Mouse (Mus musculus) midbrain, embryonic 14.5 days (tissue): ENCODE measurements around the gene Sgcd. TPM values are rescaled to one million over a fixed set of nuclear protein-coding genes. Genes with fewer than 3 reads are reported as not detected.
A peak's percentile ranks its signal among the peaks of the same experiment; 100 is the strongest.

Source experiments
- ATAC-seq: fragments of 200-750 bp; cut with Nextera tagmentation; 2 replicates; pipeline ENCODE4 v1.8.0; 2017; ENCODE audit warnings: moderate number of reproducible peaks, moderate library complexity; ENCODE audit not compliant: low FRiP score, low TSS enrichment
- DNase-seq: peaks from one replicate; pipeline ENCODE4 v3.0.0-alpha.2; 2015
- H3K27ac ChIP-seq: fragments of 300-500 bp; sonication (generic); replicated peaks from 2 replicates; pipeline ENCODE4 v1.5.1; 2014; ENCODE audit warnings: mild to moderate bottlenecking, low read depth, low read length, moderate library complexity
- H3K27me3 ChIP-seq: fragments of 300-500 bp; sonication (generic); 2 replicates; pipeline ENCODE4 v1.6.1; 2014; ENCODE audit warnings: low read length, control low read depth, mixed read lengths; ENCODE audit not compliant: control insufficient read depth, insufficient read depth
- H3K36me3 ChIP-seq: fragments of 300-500 bp; sonication (generic); 2 replicates; pipeline ENCODE4 v1.6.1; 2014; ENCODE audit warnings: low read length, control low read depth; ENCODE audit not compliant: control insufficient read depth, insufficient read depth
- H3K4me1 ChIP-seq: fragments of 300-500 bp; sonication (generic); 2 replicates; pipeline ENCODE4 v1.6.1; 2014; ENCODE audit warnings: mild to moderate bottlenecking, antibody characterized with exemption, low read length, control low read depth; ENCODE audit not compliant: control insufficient read depth, insufficient read depth
- H3K4me2 ChIP-seq: fragments of 300-500 bp; sonication (generic); 2 replicates; pipeline ENCODE4 v1.6.1; 2014; ENCODE audit warnings: mild to moderate bottlenecking, low read length, moderate library complexity
- H3K4me3 ChIP-seq: fragments of 300-500 bp; sonication (generic); replicated peaks from 2 replicates; pipeline ENCODE4 v1.5.1; 2014; ENCODE audit warnings: low read depth, low read length
- H3K9ac ChIP-seq: fragments of 300-500 bp; sonication (generic); replicated peaks from 2 replicates; pipeline ENCODE4 v1.6.1; 2014; ENCODE audit warnings: mild to moderate bottlenecking, low read length, moderate library complexity
- H3K9me3 ChIP-seq: fragments of 300-500 bp; sonication (generic); 2 replicates; pipeline ENCODE4 v1.6.1; 2016; ENCODE audit warnings: low read length, control low read depth, mixed read lengths; ENCODE audit not compliant: control insufficient read depth
- WGBS: fragments of 180-500 bp; shearing (Covaris S2); extraction: QIAGEN DNeasy Blood & Tissue Kit; methylation state at CpG from one replicate; pipeline ENCODE4 v1.1.7; 2014; 5-methylcytosine and 5-hydroxymethylcytosine counted together
- polyA plus RNA-seq: library from polyadenylated mRNA; unstranded; fragments of >200 nt; fragmentation: Nextera tagmentation; extraction: Ambion mirVana; gene quantifications from 2 replicates; pipeline ENCODE4 v1.2.1, GENCODE M21; 2014

The Sgcd gene
- polyA plus RNA-seq, 1 experiment from 2014 or later: 4.5 TPM

DNA sequence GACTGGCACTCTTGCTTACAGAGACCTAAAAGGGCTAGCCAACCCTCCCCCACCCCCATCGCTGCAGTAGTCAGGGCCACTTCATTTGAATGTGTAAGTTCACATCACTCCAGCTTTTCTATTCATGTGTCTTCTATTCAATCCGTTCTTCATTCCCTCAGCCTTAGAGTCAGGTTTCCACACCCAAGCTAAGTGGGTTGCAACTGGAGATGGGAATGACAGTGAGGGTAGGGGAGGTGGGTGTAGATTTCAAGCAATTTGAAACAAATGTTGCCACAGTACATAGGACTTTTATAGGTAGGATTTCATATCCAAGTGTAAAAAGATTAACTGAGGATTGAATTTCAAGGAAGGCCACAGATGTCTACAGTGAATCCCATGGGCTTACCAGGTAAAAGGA, 870.9 kb downstream of the Sgcd start:
- H3K36me3 ChIP-seq: no peaks in the 10 kb centered on the region
- 23% methylated on average over 2 of the region's 2 CpGs for WGBS
- no peak overlapping the region for H3K4me2 ChIP-seq
- no peaks in the 10 kb centered on the region for H3K4me1 ChIP-seq
- no peak overlapping the region for H3K27ac ChIP-seq
- no peak overlapping the region for H3K4me3 ChIP-seq
- ATAC-seq (no peak), DNase-seq (no peak)
- H3K9me3 ChIP-seq: no peaks in the 10 kb centered on the region
- H3K9ac ChIP-seq: no peak overlapping the region
- no peaks in the 10 kb centered on the region for H3K27me3 ChIP-seq

DNA sequence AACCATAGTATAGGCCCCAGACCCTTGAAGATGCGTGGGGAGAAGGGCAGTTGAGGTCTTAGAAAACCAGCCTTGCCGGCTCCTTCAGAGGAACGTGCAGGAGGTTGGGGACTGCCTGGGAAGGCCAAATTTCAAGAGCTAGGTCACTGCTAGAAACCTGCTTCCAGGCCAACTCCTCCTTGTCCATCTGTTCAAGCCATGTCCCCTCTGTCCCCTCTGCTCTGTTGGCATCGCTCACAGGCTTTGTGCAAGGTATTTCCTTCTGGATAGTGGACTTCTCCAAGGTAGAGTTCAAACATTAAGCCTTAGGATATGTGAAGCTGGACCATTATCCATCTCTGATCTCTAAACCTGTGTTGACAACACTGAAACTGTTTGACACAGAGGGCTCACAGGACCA, 874.4 kb downstream of the Sgcd start:
- Histone ChIP-seq H3K27ac (no peak overlapping the region), H3K36me3 (no peaks in the 10 kb centered on the region), H3K9me3 (no peaks in the 10 kb centered on the region), H3K27me3 (no peaks in the 10 kb centered on the region), H3K4me1 (no peaks in the 10 kb centered on the region), H3K4me2 (no peak overlapping the region), H3K4me3 (no peak overlapping the region), H3K9ac (no peak overlapping the region)
- WGBS: 97% methylated on average over 4 of the region's 4 CpGs
- DNase-seq (no peak), ATAC-seq (no peak)

DNA sequence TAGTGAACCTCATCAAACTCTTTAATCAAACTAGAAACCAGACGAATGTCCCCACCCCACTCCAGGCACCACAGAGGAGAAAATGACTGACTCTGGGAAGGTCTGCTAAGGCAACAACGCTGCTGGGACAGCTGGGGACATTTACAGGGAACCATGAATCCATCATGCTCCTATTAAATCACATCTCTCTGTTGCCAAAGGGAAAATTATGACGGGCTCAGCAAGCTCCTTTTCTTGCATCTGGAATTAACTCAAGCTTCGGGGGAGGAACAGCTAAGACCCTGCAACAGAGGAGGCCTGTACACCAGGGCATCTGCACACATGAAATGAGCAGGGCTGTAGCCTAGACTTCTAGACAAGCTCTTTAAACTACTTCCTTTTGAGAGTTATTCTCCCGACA, 875.7 kb downstream of the Sgcd start:
- Histone ChIP-seq H3K4me2 (no peak overlapping the region), H3K4me3 (no peak overlapping the region), H3K9ac (no peak overlapping the region), H3K27me3 (no peaks in the 10 kb centered on the region), H3K4me1 (no peaks in the 10 kb centered on the region), H3K27ac (no peak overlapping the region), H3K36me3 (no peaks in the 10 kb centered on the region), H3K9me3 (no peaks in the 10 kb centered on the region)
- 66% methylated on average over 5 of the region's 5 CpGs for WGBS
- no peak for DNase-seq
- no peak for ATAC-seq

DNA sequence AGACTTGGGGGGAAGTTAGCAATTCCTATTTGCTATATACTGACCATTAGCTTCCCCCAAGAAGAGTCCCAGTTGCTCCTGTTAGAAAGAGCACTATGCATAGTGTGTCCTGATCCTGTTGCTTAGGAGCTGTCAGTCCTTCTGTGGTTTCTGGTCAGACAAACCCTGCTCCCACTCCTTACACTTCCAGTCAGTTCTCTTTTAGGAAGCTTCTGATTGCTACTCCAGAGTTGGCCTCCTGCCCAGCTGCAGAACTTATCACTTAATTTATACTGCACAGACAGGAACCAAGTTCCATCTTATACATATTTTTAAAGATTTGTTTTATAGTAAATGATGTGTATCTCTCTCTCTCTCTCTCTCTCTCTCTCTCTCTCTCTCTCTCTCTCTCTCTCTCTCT, 878.5 kb downstream of the Sgcd start:
- Histone ChIP-seq H3K27ac (no peak overlapping the region), H3K9ac (no peak overlapping the region), H3K36me3 (no peaks in the 10 kb centered on the region), H3K4me2 (no peak overlapping the region), H3K9me3 (no peaks in the 10 kb centered on the region), H3K27me3 (no peaks in the 10 kb centered on the region), H3K4me3 (no peak overlapping the region), H3K4me1 (no peaks in the 10 kb centered on the region)
- DNase-seq (no peak), ATAC-seq (no peak)

DNA sequence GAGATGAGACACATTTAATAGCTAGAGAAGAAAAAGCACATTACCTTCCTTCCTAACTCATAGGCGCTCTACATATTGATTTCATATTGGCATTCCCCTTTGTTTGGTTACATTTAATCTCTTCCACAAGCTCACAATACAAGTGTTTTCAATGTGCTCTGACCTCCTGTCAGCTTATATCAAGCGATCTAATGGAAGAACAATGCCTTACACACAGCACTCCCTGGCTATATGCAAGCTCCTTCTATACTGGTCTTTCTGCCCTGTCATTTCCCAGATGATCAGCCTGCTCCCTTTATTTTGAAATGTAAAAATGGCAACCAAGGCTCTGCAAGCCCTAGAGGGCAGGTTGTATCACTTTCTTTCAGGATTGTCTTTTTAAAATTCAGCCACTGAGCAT, 881.1 kb downstream of the Sgcd start:
- Histone ChIP-seq H3K9ac (no peak overlapping the region), H3K36me3 (no peaks in the 10 kb centered on the region), H3K27ac (no peak overlapping the region), H3K9me3 (no peaks in the 10 kb centered on the region), H3K4me3 (no peak overlapping the region), H3K27me3 (no peaks in the 10 kb centered on the region), H3K4me2 (no peak overlapping the region), H3K4me1 (no peaks in the 10 kb centered on the region)
- WGBS: 69% methylated on average over 2 of the region's 2 CpGs
- no peak for DNase-seq
- no peak for ATAC-seq

DNA sequence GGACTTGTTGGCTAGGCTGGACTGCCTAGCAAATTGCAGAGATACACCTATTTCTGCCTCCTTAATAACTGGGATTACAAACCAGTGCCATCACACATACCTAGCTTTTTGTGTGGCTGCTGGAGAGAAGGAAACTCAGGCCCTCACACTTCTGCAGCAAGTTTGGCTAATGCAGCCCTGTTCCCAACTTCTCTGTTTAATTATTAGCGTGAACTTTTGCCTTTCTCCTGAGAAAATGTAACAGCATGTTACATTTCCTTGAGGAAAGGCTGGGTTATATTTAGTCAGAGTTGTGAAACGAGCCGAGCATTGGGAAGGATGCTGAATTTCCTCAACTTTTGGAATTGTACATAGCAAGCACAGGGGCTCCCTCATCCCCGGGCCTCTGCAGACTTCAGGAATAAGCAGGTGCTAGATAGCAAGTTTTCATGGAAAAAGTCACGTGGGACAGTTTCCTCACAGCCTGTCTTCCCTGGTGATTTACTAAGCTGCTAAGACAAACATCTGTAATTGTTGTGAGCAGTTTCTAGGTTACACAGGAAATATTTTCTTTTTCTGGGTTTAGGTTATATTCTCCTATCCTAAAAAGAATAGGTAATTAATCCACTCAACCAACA, 895.4 kb downstream of the Sgcd start:
- Histone ChIP-seq H3K4me1 (no peaks in the 10 kb centered on the region), H3K27ac (no peak overlapping the region), H3K4me2 (no peak overlapping the region), H3K9me3 (no peaks in the 10 kb centered on the region), H3K9ac (no peak overlapping the region), H3K36me3 (no peaks in the 10 kb centered on the region), H3K27me3 (no peaks in the 10 kb centered on the region), H3K4me3 (no peak overlapping the region)
- 90% methylated on average over 5 of the region's 5 CpGs for WGBS
- ATAC-seq (no peak), DNase-seq (no peak)

DNA sequence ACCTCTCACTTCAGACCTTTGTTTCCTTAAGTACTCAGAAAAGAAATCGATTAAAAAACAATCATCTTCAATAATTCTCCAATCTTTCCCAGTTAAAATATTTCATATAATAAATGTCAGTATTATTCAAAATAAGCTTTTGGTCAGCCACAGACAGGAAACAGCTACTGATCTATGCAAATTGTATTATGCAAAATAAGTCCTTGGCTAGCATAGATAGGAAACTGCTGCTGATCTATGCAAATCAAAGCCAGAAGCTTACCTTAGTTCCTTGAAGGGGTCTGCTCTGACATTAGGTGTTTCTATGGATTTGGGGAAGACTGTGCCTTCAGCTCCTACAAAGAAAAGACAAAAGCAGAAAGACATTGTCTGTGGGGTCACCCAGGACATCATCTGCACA, 906.3 kb downstream of the Sgcd start:
- Histone ChIP-seq H3K27ac (no peak overlapping the region), H3K36me3 (no peaks in the 10 kb centered on the region), H3K27me3 (no peaks in the 10 kb centered on the region), H3K4me3 (no peak overlapping the region), H3K4me1 (no peaks in the 10 kb centered on the region), H3K4me2 (no peak overlapping the region), H3K9me3 (no peaks in the 10 kb centered on the region), H3K9ac (no peak overlapping the region)
- DNase-seq (no peak), ATAC-seq (no peak)
- WGBS: 97% methylated on average over 1 of the region's 1 CpGs

DNA sequence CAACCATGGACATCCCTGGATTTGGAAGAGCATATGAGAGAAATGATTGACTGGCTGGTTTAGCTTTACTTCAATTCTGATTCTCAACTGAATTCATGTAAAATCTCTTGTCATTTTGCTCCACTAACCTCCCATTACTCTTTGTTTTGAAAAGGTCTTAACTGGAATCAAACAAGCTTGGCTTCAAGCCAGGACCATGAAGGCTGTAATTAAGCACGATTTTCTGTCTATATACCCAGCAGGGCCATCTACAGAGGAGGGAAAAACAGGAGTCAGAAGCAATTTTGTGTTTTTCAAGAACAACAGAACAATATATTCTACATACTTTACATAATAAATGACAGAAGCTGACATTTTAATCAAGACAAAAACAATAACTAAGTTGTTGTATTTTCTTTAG, 915.2 kb downstream of the Sgcd start:
- Histone ChIP-seq H3K4me1 (no peaks in the 10 kb centered on the region), H3K27me3 (no peaks in the 10 kb centered on the region), H3K4me3 (no peak overlapping the region), H3K27ac (no peak overlapping the region), H3K36me3 (no peaks in the 10 kb centered on the region), H3K9me3 (no peaks in the 10 kb centered on the region), H3K4me2 (no peak overlapping the region), H3K9ac (no peak overlapping the region)
- peak; percentile 40 for DNase-seq
- ATAC-seq: no peak
- 52% methylated on average over 1 of the region's 1 CpGs for WGBS

DNA sequence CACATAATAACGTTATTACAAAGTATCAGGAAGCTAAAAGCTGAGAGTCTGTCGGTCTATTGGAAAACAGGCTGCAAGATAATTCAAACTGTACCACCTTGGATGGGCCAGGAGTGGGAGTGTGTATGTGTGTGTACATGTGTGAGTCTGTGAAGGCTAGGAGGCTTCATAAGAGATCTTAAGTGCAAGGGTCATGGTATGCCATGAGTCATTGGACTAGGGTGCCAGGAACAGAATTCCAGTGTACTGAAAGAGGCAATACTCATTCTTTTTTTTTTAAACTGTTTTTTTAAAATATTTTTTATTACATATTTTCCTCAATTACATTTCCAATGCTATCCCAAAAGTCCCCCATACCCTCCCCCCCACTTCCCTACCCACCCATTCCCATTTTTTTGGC, 917.6 kb downstream of the Sgcd start:
- ATAC-seq: no peak
- 86% methylated on average over 2 of the region's 2 CpGs for WGBS

More for the DNA sequence above, 917.6 kb downstream of the Sgcd start:
- Histone ChIP-seq H3K36me3 (no peaks in the 10 kb centered on the region), H3K27ac (no peak overlapping the region), H3K4me1 (no peaks in the 10 kb centered on the region), H3K9me3 (no peaks in the 10 kb centered on the region), H3K4me2 (no peak overlapping the region), H3K4me3 (no peak overlapping the region), H3K9ac (no peak overlapping the region), H3K27me3 (no peaks in the 10 kb centered on the region)
- DNase-seq: no peak
